Mouse (Mus musculus): ENCODE data around the gene Ssr2. TPM values are rescaled to one million over a fixed set of nuclear protein-coding genes. Genes with fewer than 3 reads are reported as not detected.

Gene Ssr2
- polyA plus RNA-seq, 1 experiment from 2014 or later, result 152 TPM

- no peaks in the 10 kb centered on the region for H3K9me3 ChIP-seq (ENCODE audit: control insufficient read depth, low read length)
- H3K36me3 ChIP-seq (ENCODE audit: control insufficient read depth, insufficient read depth, low read length), result peaks cover 15% of the 10 kb centered on the region
- no peak overlapping the region for H3K9ac ChIP-seq (ENCODE audit: low read depth, low read length)
- H3K4me2 ChIP-seq (replicated peaks; ENCODE audit: low read depth, low read length), result no peak overlapping the region
- no peak for ATAC-seq (ENCODE audit: low FRiP score)
- 13% methylated on average over 3 of the region's 3 CpGs for WGBS
- no peaks in the 10 kb centered on the region for H3K27me3 ChIP-seq (ENCODE audit: control insufficient read depth, insufficient read depth, low read length)
- H3K4me1 ChIP-seq (replicated peaks; ENCODE audit: control insufficient read depth, insufficient read depth, low read length), result peaks cover 38% of the 10 kb centered on the region
- peak; percentile 69 for DNase-seq (ENCODE audit: low spot score)
- H3K4me3 ChIP-seq (ENCODE audit: low read depth, low read length), result no peak overlapping the region
- H3K27ac ChIP-seq (ENCODE audit: low read depth, low read length), result no peak overlapping the region
Measured at GRCm38 (mm10) chr3:88539397-88539796, 36.3 kb upstream of the Ssr2 start.

GRCm38 (mm10) chr3:88540085-88540484 is 35.6 kb upstream of the Ssr2 start:
- H3K27me3 ChIP-seq (ENCODE audit: control insufficient read depth, insufficient read depth, low read length), result no peaks in the 10 kb centered on the region
- WGBS, result 62% methylated on average over 5 of the region's 5 CpGs
- no peak overlapping the region for H3K9ac ChIP-seq (ENCODE audit: low read depth, low read length)
- no peak for ATAC-seq (ENCODE audit: low FRiP score)
- H3K36me3 ChIP-seq (ENCODE audit: control insufficient read depth, insufficient read depth, low read length), result peaks cover 15% of the 10 kb centered on the region
- no peaks in the 10 kb centered on the region for H3K9me3 ChIP-seq (ENCODE audit: control insufficient read depth, low read length)
- H3K4me2 ChIP-seq (replicated peaks; ENCODE audit: low read depth, low read length), result no peak overlapping the region
- peak; percentile 23 for DNase-seq (ENCODE audit: low spot score)
- H3K4me3 ChIP-seq (ENCODE audit: low read depth, low read length), result no peak overlapping the region
- H3K27ac ChIP-seq (ENCODE audit: low read depth, low read length), result 0 out of 2 replicates have a peak overlapping the region, but pooled peaks have one; percentile 0
- peaks cover 31% of the 10 kb centered on the region for H3K4me1 ChIP-seq (replicated peaks; ENCODE audit: control insufficient read depth, insufficient read depth, low read length)

- no peaks in the 10 kb centered on the region for H3K9me3 ChIP-seq (ENCODE audit: control insufficient read depth, low read length)
- WGBS, result 75% methylated on average over 6 of the region's 7 CpGs
- H3K27me3 ChIP-seq (ENCODE audit: control insufficient read depth, insufficient read depth, low read length), result no peaks in the 10 kb centered on the region
- no peak overlapping the region for H3K27ac ChIP-seq (ENCODE audit: low read depth, low read length)
- H3K4me3 ChIP-seq (ENCODE audit: low read depth, low read length), result 0 out of 2 replicates have a peak overlapping the region, but pooled peaks have one; percentile 8
- peaks cover 10% of the 10 kb centered on the region for H3K36me3 ChIP-seq (ENCODE audit: control insufficient read depth, insufficient read depth, low read length)
- H3K4me2 ChIP-seq (replicated peaks; ENCODE audit: low read depth, low read length), result no peak overlapping the region
- DNase-seq (ENCODE audit: low spot score), result no peak
- no peak for ATAC-seq (ENCODE audit: low FRiP score)
- peaks cover 15% of the 10 kb centered on the region for H3K4me1 ChIP-seq (replicated peaks; ENCODE audit: control insufficient read depth, insufficient read depth, low read length)
- H3K9ac ChIP-seq (ENCODE audit: low read depth, low read length), result no peak overlapping the region
Measured at GRCm38 (mm10) chr3:88541622-88542401, 33.9 kb upstream of the Ssr2 start.

- Histone ChIP-seq H3K4me1 (replicated peaks; ENCODE audit: control insufficient read depth, insufficient read depth, low read length) (peaks cover 10% of the 10 kb centered on the region), H3K4me2 (replicated peaks; ENCODE audit: low read depth, low read length) (no peak overlapping the region), H3K36me3 (ENCODE audit: control insufficient read depth, insufficient read depth, low read length) (peaks cover 9% of the 10 kb centered on the region; the same call in 1 of the 2 replicates), H3K9me3 (ENCODE audit: control insufficient read depth, low read length) (no peaks in the 10 kb centered on the region), H3K9ac (ENCODE audit: low read depth, low read length) (no peak overlapping the region), H3K27me3 (ENCODE audit: control insufficient read depth, insufficient read depth, low read length) (no peaks in the 10 kb centered on the region), H3K27ac (ENCODE audit: low read depth, low read length) (no peak overlapping the region), H3K4me3 (ENCODE audit: low read depth, low read length) (no peak overlapping the region)
- no peak for ATAC-seq (ENCODE audit: low FRiP score)
- no peak for DNase-seq (ENCODE audit: low spot score)
- 72% methylated on average over 4 of the region's 4 CpGs for WGBS
Measured at GRCm38 (mm10) chr3:88542486-88542885, 33.2 kb upstream of the Ssr2 start.

- WGBS, result 83% methylated on average over 8 of the region's 8 CpGs
- peaks cover 7% of the 10 kb centered on the region for H3K4me1 ChIP-seq (replicated peaks; ENCODE audit: control insufficient read depth, insufficient read depth, low read length)
- H3K4me2 ChIP-seq (replicated peaks; ENCODE audit: low read depth, low read length), result no peak overlapping the region
Measured at GRCm38 (mm10) chr3:88543174-88543573, 32.5 kb upstream of the Ssr2 start.

GRCm38 (mm10) chr3:88543651-88544410 is 31.8 kb upstream of the Ssr2 start:
- Histone ChIP-seq H3K4me3 (ENCODE audit: low read depth, low read length) (no peak overlapping the region), H3K4me1 (replicated peaks; ENCODE audit: control insufficient read depth, insufficient read depth, low read length) (peaks cover under 1% of the 10 kb centered on the region), H3K9ac (ENCODE audit: low read depth, low read length) (no peak overlapping the region), H3K4me2 (replicated peaks; ENCODE audit: low read depth, low read length) (no peak overlapping the region), H3K9me3 (ENCODE audit: control insufficient read depth, low read length) (no peaks in the 10 kb centered on the region), H3K27me3 (ENCODE audit: control insufficient read depth, insufficient read depth, low read length) (no peaks in the 10 kb centered on the region), H3K36me3 (ENCODE audit: control insufficient read depth, insufficient read depth, low read length) (no peaks in the 10 kb centered on the region), H3K27ac (ENCODE audit: low read depth, low read length) (no peak overlapping the region)
- ATAC-seq (ENCODE audit: low FRiP score), result no peak
- DNase-seq (ENCODE audit: low spot score), result no peak
- WGBS, result 76% methylated on average over 5 of the region's 5 CpGs

More at GRCm38 (mm10) chr3:88543174-88543573, 32.5 kb upstream of the Ssr2 start:
- H3K4me3 ChIP-seq (ENCODE audit: low read depth, low read length), result no peak overlapping the region
- DNase-seq (ENCODE audit: low spot score) (no peak), ATAC-seq (ENCODE audit: low FRiP score) (no peak)
- H3K9ac ChIP-seq (ENCODE audit: low read depth, low read length), result no peak overlapping the region
- H3K27ac ChIP-seq (ENCODE audit: low read depth, low read length), result no peak overlapping the region
- peaks cover 4% of the 10 kb centered on the region; the same call in 1 of the 2 replicates for H3K36me3 ChIP-seq (ENCODE audit: control insufficient read depth, insufficient read depth, low read length)
- H3K9me3 ChIP-seq (ENCODE audit: control insufficient read depth, low read length), result no peaks in the 10 kb centered on the region
- no peaks in the 10 kb centered on the region for H3K27me3 ChIP-seq (ENCODE audit: control insufficient read depth, insufficient read depth, low read length)

- no peak overlapping the region for H3K4me3 ChIP-seq (ENCODE audit: low read depth, low read length)
- no peak overlapping the region for H3K9ac ChIP-seq (ENCODE audit: low read depth, low read length)
- peak; percentile 43 for DNase-seq (ENCODE audit: low spot score)
- ATAC-seq (ENCODE audit: low FRiP score), result no peak
- 43% methylated on average over 5 of the region's 5 CpGs for WGBS
- H3K4me2 ChIP-seq (replicated peaks; ENCODE audit: low read depth, low read length), result no peak overlapping the region
- H3K36me3 ChIP-seq (ENCODE audit: control insufficient read depth, insufficient read depth, low read length), result no peaks in the 10 kb centered on the region
- H3K27me3 ChIP-seq (ENCODE audit: control insufficient read depth, insufficient read depth, low read length), result no peaks in the 10 kb centered on the region
- H3K4me1 ChIP-seq (replicated peaks; ENCODE audit: control insufficient read depth, insufficient read depth, low read length), result no peaks in the 10 kb centered on the region
- no peak overlapping the region for H3K27ac ChIP-seq (ENCODE audit: low read depth, low read length)
- no peaks in the 10 kb centered on the region for H3K9me3 ChIP-seq (ENCODE audit: control insufficient read depth, low read length)
Measured at GRCm38 (mm10) chr3:88544514-88544913, 31.2 kb upstream of the Ssr2 start.

GRCm38 (mm10) chr3:88544955-88545591 is 30.6 kb upstream of the Ssr2 start:
- ATAC-seq (ENCODE audit: low FRiP score) (no peak), DNase-seq (ENCODE audit: low spot score) (no peak)
- WGBS, result 61% methylated on average over 20 of the region's 20 CpGs
- H3K27me3 ChIP-seq (ENCODE audit: control insufficient read depth, insufficient read depth, low read length), result no peaks in the 10 kb centered on the region
- no peak overlapping the region for H3K27ac ChIP-seq (ENCODE audit: low read depth, low read length)
- no peaks in the 10 kb centered on the region for H3K36me3 ChIP-seq (ENCODE audit: control insufficient read depth, insufficient read depth, low read length)
- H3K4me3 ChIP-seq (ENCODE audit: low read depth, low read length), result no peak overlapping the region
- H3K4me2 ChIP-seq (replicated peaks; ENCODE audit: low read depth, low read length), result no peak overlapping the region
- no peaks in the 10 kb centered on the region for H3K9me3 ChIP-seq (ENCODE audit: control insufficient read depth, low read length)
- H3K4me1 ChIP-seq (replicated peaks; ENCODE audit: control insufficient read depth, insufficient read depth, low read length), result no peaks in the 10 kb centered on the region
- H3K9ac ChIP-seq (ENCODE audit: low read depth, low read length), result no peak overlapping the region

All from hindbrain, embryonic 11.5 days (tissue).